Mouse (Mus musculus) heart, embryonic 15.5 days (tissue): ENCODE data around the gene Vmn2r5. TPM values are rescaled to one million over a fixed set of nuclear protein-coding genes. Genes with fewer than 3 reads are reported as not detected.
"Not testable (repeated sequence)": the region's sequence is repeated elsewhere in the genome, so short reads cannot be mapped to it uniquely, and the experiment has no call there.

ENCODE experiments used
- ATAC-seq: fragments of 200-750 bp; cut with Nextera tagmentation; replicated peaks from 2 replicates; pipeline ENCODE4 v1.8.0; 2017; ENCODE audit warnings: low read depth, moderate TSS enrichment; ENCODE audit not compliant: insufficient number of reproducible peaks, insufficient read depth, low FRiP score
- H3K27ac ChIP-seq: fragments of 300-500 bp; sonication (generic); 2 replicates; pipeline ENCODE4 v1.5.1; 2015; ENCODE audit warnings: mild to moderate bottlenecking, inconsistent platforms
- H3K27me3 ChIP-seq: fragments of 300-500 bp; sonication (generic); 2 replicates; pipeline ENCODE4 v1.6.1; 2015; ENCODE audit warnings: inconsistent platforms
- H3K36me3 ChIP-seq: fragments of 300-500 bp; sonication (generic); 2 replicates; pipeline ENCODE4 v1.6.1; 2015; ENCODE audit warnings: mild to moderate bottlenecking, inconsistent platforms
- H3K4me1 ChIP-seq: fragments of 300-500 bp; sonication (generic); replicated peaks from 2 replicates; pipeline ENCODE4 v1.6.1; 2015; ENCODE audit warnings: inconsistent platforms
- H3K4me2 ChIP-seq: fragments of 300-500 bp; sonication (generic); 2 replicates; pipeline ENCODE4 v1.6.1; 2015; ENCODE audit warnings: inconsistent platforms, mild to moderate bottlenecking, moderate library complexity
- H3K4me3 ChIP-seq: fragments of 300-500 bp; sonication (generic); 2 replicates; pipeline ENCODE4 v1.5.1; 2015; ENCODE audit warnings: mild to moderate bottlenecking, inconsistent platforms
- H3K9ac ChIP-seq: fragments of 300-500 bp; sonication (generic); 2 replicates; pipeline ENCODE4 v1.6.1; 2015; ENCODE audit warnings: mild to moderate bottlenecking, inconsistent platforms
- H3K9me3 ChIP-seq: fragments of 300-500 bp; sonication (generic); replicated peaks from 2 replicates; pipeline ENCODE4 v1.6.1; 2016; ENCODE audit warnings: inconsistent platforms
- WGBS: fragments of 180-500 bp; shearing (Covaris S2); methylation state at CpG from one replicate; pipeline ENCODE4 v1.1.7; 2015; ENCODE audit warnings: mixed read lengths; 5-methylcytosine and 5-hydroxymethylcytosine counted together
- polyA plus RNA-seq: library from polyadenylated mRNA; unstranded; fragments of >200 nt; fragmentation: Nextera tagmentation; extraction: Ambion mirVana; gene quantifications from 2 replicates; pipeline ENCODE4 v1.2.1, GENCODE M21; 2015

Vmn2r5 gene
- 0.03 TPM in 1 of 2 replicates, not detected in the other for polyA plus RNA-seq

DNA sequence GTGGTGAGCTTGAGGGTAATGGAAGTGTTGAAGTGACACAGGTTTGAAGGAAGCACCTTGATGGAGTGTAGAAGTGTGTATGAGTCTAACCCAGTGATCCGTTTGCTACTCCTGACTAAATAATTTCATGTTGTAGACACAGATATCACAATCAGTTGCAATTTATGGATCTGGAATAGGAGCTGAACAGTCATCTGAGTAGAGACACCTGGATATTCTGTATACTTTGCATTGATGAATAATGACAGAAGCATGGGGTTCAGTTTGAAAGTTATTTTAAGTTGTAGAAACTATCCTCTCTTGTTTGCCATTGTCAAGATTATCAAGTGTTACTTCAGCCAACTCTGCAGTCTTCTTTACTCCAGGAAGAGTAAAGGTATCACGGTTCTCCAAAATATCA is at the start of gene Vmn2r5:
Gene Vmn2r5 (minus strand): TSS at position 101 of the 400 bp plus-strand sequence.
- 56% methylated on average over 1 of the region's 2 CpGs for WGBS
- H3K9me3 ChIP-seq, H3K9ac ChIP-seq, H3K4me1 ChIP-seq, H3K4me2 ChIP-seq, H3K27me3 ChIP-seq, H3K36me3 ChIP-seq, H3K27ac ChIP-seq, H3K4me3 ChIP-seq, ATAC-seq: not testable (repeated sequence)

DNA sequence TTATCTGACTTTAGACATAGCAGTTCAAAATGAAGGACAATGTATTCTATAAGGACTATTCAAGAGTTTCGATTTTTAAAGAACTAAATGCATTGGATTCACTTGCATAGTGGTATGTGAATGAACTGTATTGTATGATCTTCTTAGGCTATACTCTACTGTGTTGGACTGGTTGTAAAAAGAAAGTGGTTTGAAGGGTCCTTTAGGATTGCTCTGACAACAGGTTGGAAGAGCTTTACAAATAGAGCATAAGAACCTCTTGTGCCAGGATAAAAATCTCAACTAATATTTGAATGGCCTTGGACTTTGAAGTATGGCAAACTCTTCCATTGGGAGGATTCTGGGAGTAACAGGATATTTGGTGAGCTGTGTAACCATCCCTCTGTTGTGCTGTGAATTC is 13.9 kb upstream of the Vmn2r5 start:
- H3K4me3 ChIP-seq, H3K4me1 ChIP-seq, H3K9ac ChIP-seq, H3K4me2 ChIP-seq, ATAC-seq, H3K27ac ChIP-seq, H3K27me3 ChIP-seq, H3K9me3 ChIP-seq, H3K36me3 ChIP-seq: not testable (repeated sequence)
- WGBS = 76% methylated on average over 1 of the region's 1 CpGs

Other genes with a start within 250 kb of the Vmn2r5 start
- gene Vmn2r3, start 220.1 kb downstream of the Vmn2r5 start, polyA plus RNA-seq = not detected in 2 replicates
- not detected in 2 replicates for gene Vmn2r4, start 94.5 kb downstream of the Vmn2r5 start, polyA plus RNA-seq
- not detected in 2 replicates for gene Vmn2r6, start 56.0 kb upstream of the Vmn2r5 start, polyA plus RNA-seq